Mouse (Mus musculus): ENCODE measurements at regions not wholly inside any gene's neighbourhood (a gene's known extent, or its start where the extent isn't known, plus 50 kb on each side); places are given as distances from the start of the nearest gene placed in this dataset.
"Not testable (repeated sequence)": the region's sequence is repeated elsewhere in the genome, so short reads cannot be mapped to it uniquely, and the experiment has no call there.

GRCm38 (mm10) chr10:10205805-10206520 is 266.2 kb downstream of the Adgb start:
- no peak overlapping the region for H3K4me3 ChIP-seq (ENCODE audit: low read depth, low read length)
- H3K36me3 ChIP-seq (ENCODE audit: control insufficient read depth, insufficient read depth, low read length) = no peaks in the 10 kb centered on the region
- H3K9ac ChIP-seq (ENCODE audit: low read length) = no peak overlapping the region
- H3K27me3 ChIP-seq (ENCODE audit: control insufficient read depth, insufficient read depth, low read length) = no peaks in the 10 kb centered on the region
- no peak overlapping the region for H3K4me2 ChIP-seq
- H3K9me3 ChIP-seq (ENCODE audit: control insufficient read depth, low read length) = no peaks in the 10 kb centered on the region
- DNase-seq (ENCODE audit: low spot score, missing footprints) (no peak), ATAC-seq (ENCODE audit: low FRiP score) (no peak)
- 79% methylated on average over 7 of the region's 7 CpGs for WGBS
- H3K4me1 ChIP-seq (ENCODE audit: control insufficient read depth, insufficient read depth, low read length) = no peaks in the 10 kb centered on the region
- no peak overlapping the region for H3K27ac ChIP-seq (ENCODE audit: low read depth, low read length)

GRCm38 (mm10) chr10:10203982-10204381 is 268.1 kb downstream of the Adgb start:
- no peaks in the 10 kb centered on the region for H3K27me3 ChIP-seq (ENCODE audit: control insufficient read depth, insufficient read depth, low read length)
- ATAC-seq (ENCODE audit: low FRiP score) (no peak), DNase-seq (ENCODE audit: low spot score, missing footprints) (peak; percentile 68)
- H3K9ac ChIP-seq (ENCODE audit: low read length) = no peak overlapping the region
- H3K36me3 ChIP-seq (ENCODE audit: control insufficient read depth, insufficient read depth, low read length) = no peaks in the 10 kb centered on the region
- H3K9me3 ChIP-seq (ENCODE audit: control insufficient read depth, low read length) = no peaks in the 10 kb centered on the region
- no peaks in the 10 kb centered on the region for H3K4me1 ChIP-seq (ENCODE audit: control insufficient read depth, insufficient read depth, low read length)
- no peak overlapping the region for H3K27ac ChIP-seq (ENCODE audit: low read depth, low read length)
- H3K4me2 ChIP-seq = no peak overlapping the region
- 88% methylated on average over 7 of the region's 7 CpGs for WGBS
- no peak overlapping the region for H3K4me3 ChIP-seq (ENCODE audit: low read depth, low read length)

GRCm38 (mm10) chr10:10190308-10190707 is 281.8 kb downstream of the Adgb start:
- no peak overlapping the region for H3K4me2 ChIP-seq
- H3K9me3 ChIP-seq (ENCODE audit: control insufficient read depth, low read length) = no peaks in the 10 kb centered on the region
- H3K27ac ChIP-seq (ENCODE audit: low read depth, low read length) = no peak overlapping the region
- no peak overlapping the region for H3K4me3 ChIP-seq (ENCODE audit: low read depth, low read length)
- DNase-seq (ENCODE audit: low spot score, missing footprints) (no peak), ATAC-seq (ENCODE audit: low FRiP score) (no peak)
- no peak overlapping the region for H3K9ac ChIP-seq (ENCODE audit: low read length)
- H3K4me1 ChIP-seq (ENCODE audit: control insufficient read depth, insufficient read depth, low read length) = no peaks in the 10 kb centered on the region
- no peaks in the 10 kb centered on the region for H3K36me3 ChIP-seq (ENCODE audit: control insufficient read depth, insufficient read depth, low read length)
- H3K27me3 ChIP-seq (ENCODE audit: control insufficient read depth, insufficient read depth, low read length) = no peaks in the 10 kb centered on the region
- WGBS = 92% methylated on average over 2 of the region's 2 CpGs

- WGBS = 85% methylated on average over 5 of the region's 5 CpGs
- H3K9me3 ChIP-seq (ENCODE audit: control insufficient read depth, low read length) = no peaks in the 10 kb centered on the region
- H3K4me1 ChIP-seq (ENCODE audit: control insufficient read depth, insufficient read depth, low read length) = no peaks in the 10 kb centered on the region
- H3K27ac ChIP-seq (ENCODE audit: low read depth, low read length) = no peak overlapping the region; the same call in 1 of the 2 replicates
- H3K36me3 ChIP-seq (ENCODE audit: control insufficient read depth, insufficient read depth, low read length) = no peaks in the 10 kb centered on the region
- H3K9ac ChIP-seq (ENCODE audit: low read length) = no peak overlapping the region
- DNase-seq (ENCODE audit: low spot score, missing footprints) (no peak), ATAC-seq (ENCODE audit: low FRiP score) (no peak)
- no peak overlapping the region for H3K4me3 ChIP-seq (ENCODE audit: low read depth, low read length)
- H3K27me3 ChIP-seq (ENCODE audit: control insufficient read depth, insufficient read depth, low read length) = no peaks in the 10 kb centered on the region
- H3K4me2 ChIP-seq = no peak overlapping the region
Measured at GRCm38 (mm10) chr10:10188113-10188512, 284.0 kb downstream of the Adgb start.

GRCm38 (mm10) chr10:10186721-10187120 is 285.4 kb downstream of the Adgb start:
- Histone ChIP-seq H3K27ac (ENCODE audit: low read depth, low read length) (no peak overlapping the region), H3K4me3 (ENCODE audit: low read depth, low read length) (no peak overlapping the region), H3K9ac (ENCODE audit: low read length) (no peak overlapping the region), H3K4me2 (no peak overlapping the region), H3K27me3 (ENCODE audit: control insufficient read depth, insufficient read depth, low read length) (no peaks in the 10 kb centered on the region), H3K4me1 (ENCODE audit: control insufficient read depth, insufficient read depth, low read length) (no peaks in the 10 kb centered on the region), H3K36me3 (ENCODE audit: control insufficient read depth, insufficient read depth, low read length) (no peaks in the 10 kb centered on the region), H3K9me3 (ENCODE audit: control insufficient read depth, low read length) (no peaks in the 10 kb centered on the region)
- no peak for DNase-seq (ENCODE audit: low spot score, missing footprints)
- 82% methylated on average over 5 of the region's 5 CpGs for WGBS
- ATAC-seq (ENCODE audit: low FRiP score) = no peak

- H3K4me2 ChIP-seq = no peak overlapping the region
- whole genome bisulfite sequencing = 87% methylated on average over 8 of the region's 8 CpGs
- ATAC-seq (ENCODE audit: low FRiP score) = no peak
Measured at GRCm38 (mm10) chr10:10185298-10185883, 284.5 kb upstream of the Stxbp5 start.

GRCm38 (mm10) chr10:10184386-10184785 is 283.5 kb upstream of the Stxbp5 start:
- no peak for DNase-seq (ENCODE audit: low spot score, missing footprints)
- no peak for ATAC-seq (ENCODE audit: low FRiP score)
- Histone ChIP-seq H3K27ac (ENCODE audit: low read depth, low read length) (no peak overlapping the region), H3K9ac (ENCODE audit: low read length) (no peak overlapping the region), H3K4me2 (no peak overlapping the region), H3K9me3 (ENCODE audit: control insufficient read depth, low read length) (no peaks in the 10 kb centered on the region), H3K4me3 (ENCODE audit: low read depth, low read length) (no peak overlapping the region), H3K36me3 (ENCODE audit: control insufficient read depth, insufficient read depth, low read length) (no peaks in the 10 kb centered on the region), H3K4me1 (ENCODE audit: control insufficient read depth, insufficient read depth, low read length) (no peaks in the 10 kb centered on the region), H3K27me3 (ENCODE audit: control insufficient read depth, insufficient read depth, low read length) (no peaks in the 10 kb centered on the region)
- 69% methylated on average over 5 of the region's 5 CpGs for WGBS

More at GRCm38 (mm10) chr10:10185298-10185883, 284.5 kb upstream of the Stxbp5 start:
- Histone ChIP-seq H3K9me3 (ENCODE audit: control insufficient read depth, low read length) (no peaks in the 10 kb centered on the region), H3K4me3 (ENCODE audit: low read depth, low read length) (no peak overlapping the region), H3K27ac (ENCODE audit: low read depth, low read length) (no peak overlapping the region), H3K4me1 (ENCODE audit: control insufficient read depth, insufficient read depth, low read length) (no peaks in the 10 kb centered on the region), H3K27me3 (ENCODE audit: control insufficient read depth, insufficient read depth, low read length) (no peaks in the 10 kb centered on the region), H3K36me3 (ENCODE audit: control insufficient read depth, insufficient read depth, low read length) (no peaks in the 10 kb centered on the region), H3K9ac (ENCODE audit: low read length) (no peak overlapping the region)
- DNase-seq (ENCODE audit: low spot score, missing footprints) = no peak

GRCm38 (mm10) chr10:10177037-10177436 is 276.2 kb upstream of the Stxbp5 start:
- DNase-seq (ENCODE audit: low spot score, missing footprints); H3K4me2 ChIP-seq; H3K27me3 ChIP-seq (ENCODE audit: control insufficient read depth, insufficient read depth, low read length); H3K4me3 ChIP-seq (ENCODE audit: low read depth, low read length); H3K27ac ChIP-seq (ENCODE audit: low read depth, low read length); H3K9ac ChIP-seq (ENCODE audit: low read length); H3K4me1 ChIP-seq (ENCODE audit: control insufficient read depth, insufficient read depth, low read length); H3K36me3 ChIP-seq (ENCODE audit: control insufficient read depth, insufficient read depth, low read length); H3K9me3 ChIP-seq (ENCODE audit: control insufficient read depth, low read length); ATAC-seq (ENCODE audit: low FRiP score): not testable (repeated sequence)
- WGBS = 79% methylated on average over 3 of the region's 3 CpGs
